Mouse (Mus musculus) left cerebral cortex, postnatal 10 days (tissue): ENCODE results near the gene Golt1b. TPM values are rescaled to one million over a fixed set of nuclear protein-coding genes. Genes with fewer than 3 reads are reported as not detected.
A peak's percentile ranks its signal among the peaks of the same experiment; 100 is the strongest.

Source experiments
- DNase-seq, 2 experiments: peaks; one replicate each; pipeline ENCODE4 v3.0.0; 2021 to 2022; ENCODE audit warnings: low spot score in 2 of 2, mixed read lengths in 1 of 2; ENCODE audit errors: extremely low spot score in 1 of 2
- intact Hi-C: fragments of 180-260 bp; cut with DNase I; formaldehyde crosslinking; loops from one replicate; pipeline ENCODE4 v1.15.1; 2025
- total RNA-seq, 2 experiments: library from RNA; stranded (reverse); gene quantifications; 2 replicates each; pipeline ENCODE4 v1.2.3; 2021

Golt1b gene
- total RNA-seq, 2 experiments from 2014 or later, result 32.7 to 33.5 TPM

- DNase-seq, result no peak
- intact Hi-C loops, result no loop called here
Observed at GRCm38 (mm10) chr6:142378576-142379330, 8.3 kb upstream of the Golt1b start.

GRCm38 (mm10) chr6:142379961-142380360 is 7.1 kb upstream of the Golt1b start:
- intact Hi-C loops, result no loop called here
- no peak for DNase-seq

GRCm38 (mm10) chr6:142381615-142382014 is 5.4 kb upstream of the Golt1b start:
- intact Hi-C loops, result no loop called here
- DNase-seq, result no peak

GRCm38 (mm10) chr6:142384521-142384920 is 2.5 kb upstream of the Golt1b start:
- intact Hi-C loops, result no loop called here

GRCm38 (mm10) chr6:142386285-142387010 is 573 bp upstream of the Golt1b start:
- intact Hi-C loops, result loop anchor here (5.0 kb wide), 1 partner anchor 121 kb away; the partner anchor contains the start of gene Ldhb
- DNase-seq, result no peak

More at GRCm38 (mm10) chr6:142384521-142384920, 2.5 kb upstream of the Golt1b start:
- no peak for DNase-seq

- intact Hi-C loops, result loop anchor here (5.0 kb wide), 1 partner anchor 119 kb away; the partner anchor contains the start of gene Ldhb
- no peak for DNase-seq
Observed at GRCm38 (mm10) chr6:142387755-142388271, 792 bp downstream of the Golt1b start.

- no peak for DNase-seq
- intact Hi-C loops, result loop anchor here (5.0 kb wide), 1 partner anchor 118 kb away; the partner anchor contains the start of gene Ldhb
Observed at GRCm38 (mm10) chr6:142389101-142389500, 2.1 kb downstream of the Golt1b start.

- intact Hi-C loops, result no loop called here
- no peak for DNase-seq
Observed at GRCm38 (mm10) chr6:142392312-142392711, 5.3 kb downstream of the Golt1b start.

GRCm38 (mm10) chr6:142394669-142395068 is 7.6 kb downstream of the Golt1b start:
- intact Hi-C loops, result no loop called here
- peak in 1 of 2 experiments; percentile 37 for DNase-seq

GRCm38 (mm10) chr6:142395756-142396155 is 8.7 kb downstream of the Golt1b start:
- intact Hi-C loops, result no loop called here

GRCm38 (mm10) chr6:142411140-142411539 is 24.1 kb downstream of the Golt1b start:
- intact Hi-C loops, result no loop called here
- no peak for DNase-seq

More at GRCm38 (mm10) chr6:142395756-142396155, 8.7 kb downstream of the Golt1b start:
- DNase-seq, result no peak

- DNase-seq, result no peak
- intact Hi-C loops, result no loop called here
Observed at GRCm38 (mm10) chr6:142412906-142413491, 26.0 kb downstream of the Golt1b start, which contains the start of gene Spx. Gene Spx (plus strand): TSS chr6:142413441.

GRCm38 (mm10) chr6:142413845-142414244 is 26.8 kb downstream of the Golt1b start:
- DNase-seq, result no peak
- intact Hi-C loops, result no loop called here

- DNase-seq, result peak in 1 of 2 experiments; percentile 26
- intact Hi-C loops, result no loop called here
Observed at GRCm38 (mm10) chr6:142414597-142414996, 27.6 kb downstream of the Golt1b start.

GRCm38 (mm10) chr6:142424976-142425375 is 38.0 kb downstream of the Golt1b start:
- no peak for DNase-seq
- intact Hi-C loops, result no loop called here

GRCm38 (mm10) chr6:142429072-142429471 is 42.1 kb downstream of the Golt1b start:
- DNase-seq, result no peak
- intact Hi-C loops, result no loop called here

GRCm38 (mm10) chr6:142451381-142451780 is 64.4 kb downstream of the Golt1b start:
- DNase-seq, result no peak
- intact Hi-C loops, result no loop called here

GRCm38 (mm10) chr6:142453311-142453710 is 66.3 kb downstream of the Golt1b start:
- no peak for DNase-seq
- intact Hi-C loops, result no loop called here
